Mouse (Mus musculus) liver, adult 2 months (tissue): ENCODE measurements at regions not wholly inside any gene's neighbourhood (a gene's known extent, or its start where the extent isn't known, plus 50 kb on each side); places are given as distances from the start of the nearest gene placed in this dataset.

Source experiments
- CTCF ChIP-seq: fragments of 200-500 bp; IDR thresholded peaks from 2 replicates; pipeline ENCODE4 v1.5.1; 2011; ENCODE audit warnings: low read depth, low read length, control low read depth
- POLR2A ChIP-seq: fragments of 200-500 bp; IDR thresholded peaks from 2 replicates; pipeline ENCODE4 v1.6.1; 2011; ENCODE audit warnings: low read length, control low read depth; ENCODE audit not compliant: insufficient read depth; ENCODE audit errors: extremely low read depth

GRCm38 (mm10) chr1:146337049-146337448 is 157.5 kb upstream of the Brinp3 start:
- TF ChIP-seq POLR2A (no peak), CTCF (no peak)
